Mouse (Mus musculus) layer of hippocampus, postnatal 14 days (tissue): ENCODE results near the gene Twist2. TPM values are rescaled to one million over a fixed set of nuclear protein-coding genes. Genes with fewer than 3 reads are reported as not detected.

Source experiments
- DNase-seq, 2 experiments: peaks; one replicate each; pipeline ENCODE4 v3.0.0; 2021 to 2022; ENCODE audit warnings: low spot score in 2 of 2, mixed read lengths in 1 of 2
- long read RNA-seq, 2 experiments: library from polyadenylated mRNA; stranded (forward); transcript quantifications; one replicate each; pipeline ENCODE4 v2.0.0; 2021
- total RNA-seq, 2 experiments: library from RNA; stranded (reverse); gene quantifications; 2 replicates each; pipeline ENCODE4 v1.2.3; 2021

Gene Twist2
- total RNA-seq: 1 to 10 TPM; 1.9 to 2.5 TPM
- long read RNA-seq, experiment 1, partial matches to known transcripts: 0 of 2 reads
- long read RNA-seq, experiment 1, other reads (novel, unspliced or antisense): 1 of 2 reads
- long read RNA-seq, experiment 2: 0 reads

DNA sequence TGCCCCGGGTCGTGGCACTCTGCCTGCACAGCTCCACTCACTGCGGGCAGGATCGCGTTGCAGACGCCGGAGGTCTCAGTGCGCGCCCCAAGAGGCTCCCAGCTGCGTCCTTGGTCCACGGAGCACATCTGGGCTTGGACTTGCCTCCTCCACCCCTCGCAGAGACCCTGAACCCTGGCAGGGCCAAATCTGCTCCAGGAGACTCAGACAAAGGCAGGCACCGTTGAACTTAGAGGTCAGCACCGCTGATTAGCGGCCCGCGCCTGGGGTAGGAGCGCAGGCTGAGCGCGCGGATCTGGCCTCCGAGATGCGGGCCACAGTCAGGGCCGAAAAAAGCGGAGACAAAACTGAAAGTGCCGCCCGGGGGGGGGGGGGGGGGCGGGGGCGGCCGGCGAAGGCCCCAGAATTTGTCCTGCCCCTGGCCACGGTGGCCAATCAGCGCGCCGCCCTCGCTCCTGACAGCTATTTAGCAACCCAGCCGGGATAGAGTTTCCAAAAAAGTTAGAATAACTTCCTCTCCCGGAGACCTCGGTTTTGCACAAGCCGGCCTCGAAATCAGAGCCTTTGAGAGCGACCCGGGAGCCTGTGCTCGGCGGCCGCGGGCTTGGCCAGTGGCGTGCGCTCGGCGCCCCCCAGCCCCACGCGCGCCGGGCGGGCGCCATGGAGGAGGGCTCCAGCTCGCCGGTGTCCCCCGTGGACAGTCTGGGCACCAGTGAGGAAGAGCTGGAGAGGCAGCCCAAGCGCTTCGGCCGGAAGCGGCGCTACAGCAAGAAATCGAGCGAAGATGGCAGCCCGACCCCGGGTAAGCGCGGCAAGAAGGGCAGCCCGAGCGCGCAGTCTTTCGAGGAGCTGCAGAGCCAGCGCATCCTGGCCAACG lies at the start of gene Twist2:
Twist2 (plus strand) TSS at position 495 of the 877 bp plus-strand sequence.
- DNase-seq: peak in 1 of 2 experiments; percentile 13

DNA sequence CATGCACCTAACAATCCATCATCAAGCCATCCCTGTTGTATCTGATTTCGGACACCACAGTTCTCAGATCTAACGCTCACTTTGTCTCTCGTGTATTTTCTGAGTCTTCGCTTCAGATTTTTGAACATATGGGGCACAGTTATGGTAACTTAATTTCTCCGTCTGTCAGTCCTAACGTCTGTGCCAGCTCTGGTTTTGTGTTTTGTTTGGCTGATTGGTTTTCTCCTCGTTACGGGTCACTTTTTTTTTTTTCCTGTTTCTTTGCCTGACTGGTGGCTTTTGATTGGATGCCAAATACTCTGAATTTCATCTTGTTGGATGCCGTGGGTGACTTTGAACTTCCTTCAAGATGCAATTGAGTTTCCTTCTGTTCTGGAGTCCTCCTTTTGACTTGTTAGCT lies 48.3 kb upstream of the Twist2 start:
- peak in 1 of 2 experiments; percentile 41 for DNase-seq

DNA sequence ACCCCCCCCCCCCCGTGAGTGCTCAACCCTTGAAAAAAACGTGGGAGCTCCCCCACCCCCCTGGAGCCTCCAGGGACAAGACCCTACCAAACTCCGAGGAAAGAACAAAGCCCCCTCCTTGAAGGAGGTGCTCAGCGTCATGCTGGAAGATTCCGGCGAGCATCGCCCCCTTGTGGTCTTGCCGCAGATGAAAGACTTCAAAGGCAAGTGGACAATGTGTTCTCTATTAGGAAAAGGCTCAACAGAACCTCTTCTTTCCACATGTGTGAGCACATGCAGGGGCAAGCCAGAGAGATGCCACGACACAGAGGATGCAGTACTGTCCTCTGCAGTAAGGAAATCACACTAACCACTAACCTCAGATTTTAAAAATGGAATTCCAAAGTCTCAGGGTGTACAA lies 46.2 kb upstream of the Twist2 start:
- DNase-seq: peak; percentile 66 to 69

DNA sequence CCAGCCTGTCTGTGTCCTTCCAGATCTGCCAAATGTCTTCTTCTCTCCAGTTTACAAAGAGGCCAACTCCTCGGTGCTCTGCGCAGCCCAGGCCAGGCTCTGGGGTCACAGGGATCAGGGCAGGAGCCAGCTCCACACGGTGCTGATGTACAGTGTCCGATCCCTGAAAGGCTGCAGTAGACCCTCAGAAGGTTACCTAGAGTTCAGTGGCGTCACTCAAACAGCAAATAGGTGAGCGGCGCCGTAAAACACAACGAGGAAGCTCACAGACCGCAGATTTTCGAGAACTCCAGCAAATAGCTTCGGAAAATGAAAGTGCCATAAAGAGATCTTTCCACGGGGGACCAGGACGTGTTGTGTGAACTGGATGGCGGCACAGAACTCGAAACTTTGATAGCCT lies 44.0 kb upstream of the Twist2 start:
- no peak for DNase-seq

DNA sequence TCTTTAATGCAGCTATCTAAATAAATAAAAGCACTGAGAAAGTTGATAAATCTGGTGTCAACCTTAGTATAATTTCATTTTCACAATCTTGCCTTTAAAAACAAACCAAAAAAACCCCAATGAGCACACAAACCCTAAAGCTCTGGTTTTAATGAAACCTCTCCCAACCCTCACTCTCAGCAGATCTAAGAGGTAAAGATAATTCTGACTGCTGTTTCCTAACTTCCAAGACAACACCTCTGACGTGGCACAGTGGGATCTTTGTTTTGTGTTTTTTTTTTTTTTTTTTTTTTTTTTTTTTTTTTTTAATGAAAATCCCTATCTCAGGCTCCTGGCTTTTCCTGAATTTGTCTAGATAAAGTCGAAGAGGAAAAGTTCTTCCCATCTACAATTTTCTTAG lies 43.1 kb upstream of the Twist2 start:
- DNase-seq: no peak

DNA sequence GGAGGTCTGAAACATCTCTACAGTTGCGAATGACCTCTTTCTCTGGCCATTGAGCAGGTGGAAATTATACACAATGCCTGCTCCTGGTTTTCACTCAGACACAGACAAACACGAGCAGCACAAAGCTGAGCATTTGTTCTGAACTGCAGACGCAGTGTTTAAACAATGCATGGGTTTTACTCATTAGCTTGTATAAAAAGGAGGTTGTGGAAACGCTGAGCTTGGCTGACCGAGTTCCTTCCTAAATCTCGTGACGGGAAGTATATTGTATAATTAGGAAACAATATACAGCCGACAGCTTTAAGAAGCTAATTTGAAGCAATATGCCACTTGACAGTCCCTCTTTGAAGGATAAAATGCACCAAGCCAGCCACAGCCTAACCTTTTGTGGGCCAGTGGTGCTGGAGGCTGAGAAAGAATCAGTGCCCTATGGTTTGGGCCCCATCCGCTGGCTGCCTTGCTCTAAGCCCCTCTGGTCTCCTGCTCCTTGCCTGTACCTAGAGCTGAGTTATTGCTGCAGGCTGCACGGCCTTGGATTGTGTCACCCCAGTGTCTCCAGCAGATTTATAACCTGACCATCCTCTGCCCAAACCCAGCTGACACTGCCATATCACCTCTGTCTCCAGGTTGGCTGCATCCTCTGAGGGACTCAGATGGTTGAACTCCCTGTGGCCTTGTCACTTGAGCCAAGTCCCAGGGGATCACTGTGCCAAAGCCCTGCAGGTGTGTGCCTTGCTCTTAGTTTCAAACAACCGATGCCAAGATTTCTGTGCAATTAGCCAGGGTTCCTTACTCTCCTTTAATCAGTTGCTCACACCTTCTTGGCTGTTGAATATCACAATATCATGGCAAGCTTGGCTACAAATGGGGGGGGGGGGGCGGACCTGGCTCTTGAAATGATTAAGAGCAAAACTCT lies 42.4 kb upstream of the Twist2 start:
- no peak for DNase-seq

GRCm38 (mm10) chr1:91760140-91760986 lies 40.9 kb upstream of the Twist2 start:
- peak; percentile 22 to 42 for DNase-seq

DNA sequence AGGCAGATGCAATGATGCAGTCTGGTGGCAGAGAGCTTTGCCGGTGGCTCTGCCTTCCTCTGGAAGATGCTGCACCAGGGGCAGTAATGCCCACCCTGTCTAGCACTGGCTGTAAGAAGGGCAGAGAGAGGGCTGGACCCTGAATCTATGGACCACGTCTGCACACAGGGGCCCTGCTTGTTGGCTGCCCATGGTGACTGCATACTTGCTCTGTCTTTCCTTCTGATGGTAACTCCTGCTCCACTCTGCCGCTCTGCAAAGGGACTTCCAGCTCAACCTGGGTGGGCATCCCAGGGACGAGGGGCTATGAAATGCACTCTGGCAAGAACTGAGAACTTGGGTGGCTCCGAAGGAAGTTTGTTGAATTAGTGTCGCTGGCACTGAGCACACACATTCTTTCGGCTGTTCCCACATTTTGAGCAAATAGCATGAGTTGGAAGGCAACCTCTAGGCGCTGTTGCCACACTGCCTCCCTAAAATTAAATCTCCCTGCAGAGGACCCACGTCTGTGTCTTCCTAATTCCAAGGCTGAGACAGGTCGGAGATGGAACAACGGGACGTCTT lies 38.7 kb upstream of the Twist2 start:
- DNase-seq: no peak

DNA sequence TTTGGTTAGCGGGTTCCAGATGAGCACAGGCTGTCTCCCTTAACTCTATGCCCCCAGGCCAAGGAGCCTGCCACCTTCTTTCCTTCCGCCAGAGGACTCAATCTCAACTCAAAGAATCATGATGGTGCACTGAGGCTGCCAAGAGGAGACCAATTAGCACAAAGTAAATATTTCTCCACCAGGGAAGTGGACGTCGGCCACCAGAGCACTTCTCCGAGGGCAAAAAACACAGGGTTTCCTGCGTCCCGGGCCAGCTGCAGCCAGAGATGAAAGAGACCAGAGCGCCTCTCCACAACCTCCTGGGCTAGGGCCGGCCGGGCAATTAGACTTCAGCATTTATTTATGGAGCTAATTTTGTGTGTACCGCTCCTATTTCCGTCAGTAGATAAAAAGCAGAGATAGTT lies 31.0 kb upstream of the Twist2 start:
- DNase-seq: no peak

DNA sequence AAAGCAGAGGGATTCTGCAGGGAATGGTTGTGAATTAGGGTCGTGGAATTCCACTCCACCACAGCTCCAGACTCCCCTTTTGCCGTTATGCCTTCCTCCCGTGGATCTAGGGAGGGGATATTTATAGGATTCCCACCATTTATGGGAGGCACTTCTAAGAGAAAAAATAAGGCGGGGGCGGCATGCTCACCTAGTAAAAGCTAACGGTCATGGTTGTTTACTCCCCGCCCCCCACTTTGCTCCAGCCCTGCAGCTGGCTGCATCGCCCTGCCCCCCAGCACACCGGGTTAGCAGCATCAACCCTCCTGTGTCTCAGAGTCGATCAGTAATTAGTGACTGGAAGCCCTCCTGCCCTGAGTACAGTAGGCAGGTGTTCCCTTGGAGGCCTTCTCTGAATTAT lies 30.6 kb upstream of the Twist2 start:
- DNase-seq: no peak

DNA sequence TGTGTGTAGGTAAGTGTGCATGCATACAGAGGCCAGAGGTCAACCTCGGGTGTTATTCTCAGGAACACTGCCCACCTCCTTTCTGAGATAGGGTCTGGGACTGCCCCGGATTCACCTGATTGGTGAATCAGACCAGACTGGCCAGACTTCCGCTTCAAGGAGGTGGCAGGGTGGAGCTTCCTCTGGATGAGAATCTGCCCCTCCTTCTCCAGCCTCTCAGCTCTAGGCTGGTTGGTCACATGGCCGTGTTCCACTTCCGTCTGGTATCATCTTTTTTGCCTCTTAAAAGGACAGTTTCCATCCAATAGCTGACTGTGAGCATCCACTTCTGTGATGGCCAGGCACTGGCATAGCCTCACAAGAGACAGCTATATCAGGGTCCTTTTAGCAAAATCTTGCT lies 24.3 kb upstream of the Twist2 start:
- no peak for DNase-seq

GRCm38 (mm10) chr1:91779819-91780218 lies 21.4 kb upstream of the Twist2 start:
- no peak for DNase-seq

DNA sequence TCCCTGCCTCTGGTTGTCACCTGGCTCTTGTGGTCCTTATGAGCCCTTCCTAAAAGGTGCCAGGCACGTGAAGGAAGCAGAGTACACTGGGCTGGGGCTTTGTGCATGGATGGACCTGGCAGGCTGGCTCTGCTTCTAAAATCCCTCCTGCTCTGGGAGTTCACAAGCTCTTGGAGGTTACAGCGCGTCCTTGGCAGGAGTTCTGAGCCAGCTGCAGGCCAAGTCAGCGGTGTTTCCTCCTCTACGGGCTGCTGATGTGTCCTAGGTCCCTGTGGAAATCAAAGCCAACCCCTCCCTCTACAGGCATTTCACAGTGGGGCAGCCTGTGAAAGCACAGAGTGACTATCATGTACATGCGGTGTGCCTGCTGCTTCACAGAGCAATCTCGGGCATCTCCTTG lies 20.1 kb upstream of the Twist2 start:
- no peak for DNase-seq

DNA sequence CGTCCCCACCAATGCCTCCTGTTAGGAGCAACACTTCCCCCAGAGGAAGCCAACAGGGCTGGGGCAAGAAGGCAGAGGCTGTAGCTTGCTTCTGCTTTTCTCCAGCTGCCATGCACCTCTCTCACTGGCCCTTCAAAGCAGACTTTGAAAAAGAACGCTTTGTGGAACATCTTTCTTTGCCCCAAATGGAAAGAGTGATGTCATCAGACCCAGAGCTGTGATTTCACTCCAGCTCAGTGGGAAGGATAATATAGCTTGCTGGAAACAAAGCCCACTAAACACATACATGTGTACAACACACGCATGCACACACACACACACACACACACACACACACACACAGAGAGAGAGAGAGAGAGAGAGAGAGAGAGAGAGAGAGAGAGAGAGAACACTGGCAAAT lies 17.1 kb upstream of the Twist2 start:
- no peak for DNase-seq

DNA sequence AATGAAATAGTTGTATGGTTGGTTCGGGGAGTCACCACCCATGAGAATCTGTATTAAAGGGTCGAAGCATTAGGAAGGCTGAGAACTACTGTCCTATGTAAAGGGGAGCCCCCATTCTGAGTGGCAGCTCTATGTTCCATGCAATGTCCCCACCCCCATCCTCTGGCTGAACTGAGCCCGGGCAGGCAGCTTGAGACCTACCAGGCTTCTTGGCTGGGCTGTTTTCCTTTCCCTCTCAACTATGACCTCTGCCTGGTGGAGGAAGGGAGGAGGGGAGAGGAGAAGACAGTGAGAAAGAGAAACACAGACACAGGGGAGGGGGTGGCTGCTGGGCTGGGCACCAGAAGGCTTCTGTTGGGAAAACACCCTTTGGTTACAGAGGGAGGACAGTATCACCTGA lies 1.9 kb upstream of the Twist2 start:
- DNase-seq: no peak

DNA sequence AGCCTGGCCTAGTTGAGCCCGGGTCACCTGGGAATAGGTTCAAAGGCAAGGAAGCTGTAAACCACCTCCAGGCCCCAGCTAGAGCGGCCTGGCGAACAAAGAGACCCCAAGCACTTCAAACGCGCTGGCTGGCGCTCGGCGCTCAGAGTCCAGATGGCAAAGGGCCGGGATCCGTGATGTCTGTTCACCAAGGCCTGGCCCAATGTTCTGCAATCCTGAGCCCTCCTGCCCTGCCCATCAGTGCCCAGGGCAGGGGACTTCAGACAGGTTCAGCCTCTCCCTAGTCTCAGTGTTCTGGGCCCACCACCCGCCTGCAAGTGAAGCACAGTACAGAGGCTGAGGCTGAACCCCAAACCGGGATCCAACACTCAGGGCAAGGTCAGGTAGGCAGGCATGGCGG lies 913 bp upstream of the Twist2 start:
- no peak for DNase-seq

DNA sequence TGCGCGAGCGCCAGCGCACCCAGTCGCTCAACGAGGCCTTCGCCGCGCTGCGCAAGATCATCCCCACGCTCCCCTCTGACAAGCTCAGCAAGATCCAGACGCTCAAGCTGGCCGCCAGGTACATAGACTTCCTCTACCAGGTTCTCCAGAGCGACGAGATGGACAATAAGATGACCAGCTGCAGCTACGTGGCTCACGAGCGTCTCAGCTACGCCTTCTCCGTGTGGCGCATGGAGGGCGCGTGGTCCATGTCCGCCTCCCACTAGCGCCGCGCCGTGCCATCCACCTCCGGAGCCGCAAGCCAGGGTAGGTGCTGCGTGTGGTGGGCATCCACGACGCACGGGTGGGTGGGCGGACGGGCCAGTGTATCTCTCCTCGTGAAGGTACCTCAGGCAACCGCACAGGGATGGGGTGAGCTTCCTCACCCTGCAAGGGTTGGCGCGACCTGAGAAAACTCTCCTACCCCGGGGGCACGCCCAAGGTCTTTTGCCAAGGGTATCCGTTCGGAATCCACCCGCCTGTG lies 644 bp downstream of the Twist2 start:
- DNase-seq: no peak

- DNase-seq: no peak
Observed at GRCm38 (mm10) chr1:91802406-91803121, 1.3 kb downstream of the Twist2 start.

GRCm38 (mm10) chr1:91803416-91803815 lies 2.2 kb downstream of the Twist2 start:
- DNase-seq: no peak

DNA sequence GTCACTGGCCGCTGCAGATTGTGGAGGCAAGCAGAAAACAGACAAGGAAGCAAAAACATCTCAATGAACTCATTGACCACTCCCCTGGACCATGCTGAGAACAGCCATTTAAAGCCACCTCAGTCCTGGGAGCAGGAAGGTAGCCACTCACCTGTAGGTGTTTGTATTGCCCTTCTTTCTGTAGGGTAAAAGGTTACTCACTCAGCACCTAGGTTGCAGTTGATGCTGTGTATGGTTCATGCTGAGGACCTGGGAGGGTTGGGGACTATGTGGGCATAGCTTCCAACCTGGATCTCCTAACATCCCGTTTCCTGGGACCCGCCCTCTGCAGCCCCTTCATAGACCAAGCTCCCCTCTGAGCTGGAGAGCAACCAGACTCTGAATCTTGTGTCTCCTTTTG lies 14.8 kb downstream of the Twist2 start:
- DNase-seq: no peak
